Mouse (Mus musculus): ENCODE measurements around the gene Chac1. TPM values are rescaled to one million over a fixed set of nuclear protein-coding genes. Genes with fewer than 3 reads are reported as not detected.

Gene Chac1
- polyA plus RNA-seq (2017; shearing (Covaris generic)) = 0.16 TPM

GRCm38 (mm10) chr2:119350555-119351486 is at the start of gene Chac1:
Gene Chac1, plus strand, starts transcription at chr2:119351229.

GRCm38 (mm10) chr2:119325568-119326143 is 25.4 kb upstream of the Chac1 start, which contains the start of gene Dll4:
Gene Dll4, plus strand, starts transcription at chr2:119325784.

Other genes with a start within 250 kb of the Chac1 start
- gene Rad51, start 238.4 kb upstream of the Chac1 start, polyA plus RNA-seq (2017; shearing (Covaris generic)) = 6.8 TPM
- 30.7 TPM for gene Rmdn3, start 194.2 kb upstream of the Chac1 start, polyA plus RNA-seq (2017; shearing (Covaris generic))
- not detected for gene Gchfr, start 183.5 kb upstream of the Chac1 start, polyA plus RNA-seq (2017; shearing (Covaris generic))
- 1.1 TPM for gene Gm14137, start 176.7 kb upstream of the Chac1 start, polyA plus RNA-seq (2017; shearing (Covaris generic))
- 57.0 TPM for gene Zfyve19, start 142.6 kb upstream of the Chac1 start, polyA plus RNA-seq (2017; shearing (Covaris generic))
- gene Dnajc17, start 142.4 kb upstream of the Chac1 start, polyA plus RNA-seq (2017; shearing (Covaris generic)) = 24.1 TPM
- not detected for gene Ppp1r14d, start 121.3 kb upstream of the Chac1 start, polyA plus RNA-seq (2017; shearing (Covaris generic))
- gene Spint1, start 113.9 kb upstream of the Chac1 start, polyA plus RNA-seq (2017; shearing (Covaris generic)) = not detected
- gene Rhov, start 80.0 kb upstream of the Chac1 start, polyA plus RNA-seq (2017; shearing (Covaris generic)) = 0.21 TPM
- gene Vps18, start 62.5 kb upstream of the Chac1 start, polyA plus RNA-seq (2017; shearing (Covaris generic)) = 20.2 TPM
- not detected for gene Dll4, start 25.4 kb upstream of the Chac1 start, polyA plus RNA-seq (2017; shearing (Covaris generic))
- 6.3 TPM for gene Ino80, start 126.5 kb downstream of the Chac1 start, polyA plus RNA-seq (2017; shearing (Covaris generic))
- 0.25 TPM for gene Exd1, start 196.4 kb downstream of the Chac1 start, polyA plus RNA-seq (2017; shearing (Covaris generic))
- 86.0 TPM for gene Chp1, start 196.5 kb downstream of the Chac1 start, polyA plus RNA-seq (2017; shearing (Covaris generic))

All from CD4-positive, CD25-positive, alpha-beta regulatory T cell, adult 9 weeks (primary cell).